Mouse (Mus musculus) C2C12 (cell line): Measurements from ENCODE around the gene Rpl18a.

ENCODE experiments used
- CEBPB ChIP-seq: IDR thresholded peaks from one replicate; pipeline ENCODE4 v1.6.1; 2011; ENCODE audit warnings: low read depth, mild to moderate bottlenecking, control low read depth, moderate library complexity
- CTCF ChIP-seq: IDR thresholded peaks from one replicate; pipeline ENCODE4 v1.5.1; 2011; ENCODE audit not compliant: control insufficient read depth, insufficient read depth, insufficient read length
- MAX ChIP-seq: IDR thresholded peaks from one replicate; pipeline ENCODE4 v1.6.1; 2011; ENCODE audit warnings: mild to moderate bottlenecking, control low read depth
- MYOD1 ChIP-seq: IDR thresholded peaks from one replicate; pipeline ENCODE4 v1.6.1; 2011; ENCODE audit warnings: low read depth; ENCODE audit not compliant: control insufficient read depth, insufficient read length
- MYOG ChIP-seq: IDR thresholded peaks from one replicate; pipeline ENCODE4 v1.6.1; 2011; ENCODE audit not compliant: control insufficient read depth, insufficient read length; ENCODE audit errors: extremely low read depth
- USF1 ChIP-seq: IDR thresholded peaks from one replicate; pipeline ENCODE4 v1.6.1; 2011; ENCODE audit warnings: low read depth, mild to moderate bottlenecking, control low read depth, moderate library complexity

DNA sequence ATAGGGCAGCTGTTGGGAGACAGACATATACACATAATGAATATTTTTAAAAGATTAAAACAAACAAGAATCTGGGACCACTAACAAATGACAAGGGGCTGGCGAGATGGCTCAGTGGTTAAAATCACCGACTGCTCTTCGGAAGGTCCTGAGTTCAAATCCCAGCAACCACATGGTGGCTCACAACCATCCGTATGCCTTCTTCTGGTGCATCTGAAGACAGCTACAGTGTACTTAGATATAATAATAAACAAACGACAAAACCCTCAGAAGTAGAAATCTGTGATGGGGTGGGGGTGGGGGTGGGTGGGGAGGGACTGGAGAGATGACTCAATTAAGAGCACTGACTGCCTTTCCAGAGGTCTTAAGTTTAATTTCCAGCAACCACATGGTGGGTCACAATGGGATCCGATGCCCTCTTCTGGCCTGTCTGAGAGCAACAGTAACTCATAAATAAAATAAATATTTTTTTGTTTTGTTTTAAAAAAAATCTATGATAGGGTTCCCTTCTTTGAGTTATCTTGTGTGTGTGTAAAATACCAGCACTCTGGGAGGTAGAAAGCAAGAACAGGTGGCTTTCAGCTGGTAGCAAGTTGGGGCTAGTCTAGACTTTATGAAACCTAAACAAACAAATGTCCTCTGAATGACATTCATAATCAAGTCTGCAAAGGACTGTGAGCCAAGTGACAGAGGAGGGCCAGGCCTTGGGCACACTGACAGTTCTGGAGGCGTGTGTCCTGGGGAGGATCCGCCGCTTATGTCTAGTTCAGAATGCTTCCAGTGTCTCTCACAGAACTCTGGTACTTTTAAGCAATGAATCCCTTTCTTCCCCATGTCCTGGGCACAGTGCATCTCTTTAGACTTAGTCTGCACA, 23.1 kb upstream of the Rpl18a start:
- TF ChIP-seq CTCF = no peak
- no peak for TF ChIP-seq CEBPB
- TF ChIP-seq MYOD1 = no peak
- TF ChIP-seq USF1 = no peak
- no peak for TF ChIP-seq MAX
- no peak for TF ChIP-seq MYOG
